Mouse (Mus musculus): ENCODE results near the gene Thnsl2. TPM values are rescaled to one million over a fixed set of nuclear protein-coding genes. Genes with fewer than 3 reads are reported as not detected.

The Thnsl2 gene
- polyA plus RNA-seq, 1 experiment = 9.1 TPM

DNA sequence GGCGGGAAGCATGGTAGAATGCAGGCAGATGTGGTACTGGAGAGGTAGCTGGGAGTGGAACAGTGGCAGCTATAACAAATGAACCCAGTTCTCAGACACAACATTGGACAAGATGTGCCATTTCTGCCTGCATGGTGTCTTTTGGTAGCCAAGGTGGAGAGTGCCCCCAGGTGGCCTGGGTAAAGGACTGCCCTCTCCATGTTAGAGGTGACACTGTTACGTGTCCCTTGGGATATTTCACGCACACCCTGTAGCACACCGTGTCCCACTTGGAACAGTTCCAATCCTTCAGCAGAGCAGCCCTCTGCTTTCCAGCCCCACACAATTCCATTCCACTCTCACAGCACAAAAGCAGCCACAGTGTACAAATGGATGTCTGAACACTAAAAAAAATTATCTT is 18.0 kb upstream of the Thnsl2 start:
- TF ChIP-seq CTCF (IDR thresholded peaks at IDR 0.05; ENCODE audit: insufficient read depth, low read length) (peak; percentile 37; the same call in 1 of the 2 replicates), POLR2A (IDR thresholded peaks at IDR 0.05; ENCODE audit: borderline replicate concordance, extremely low read depth, low read depth, low read length) (no peak)
- WGBS = 49% methylated on average over 4 of the region's 4 CpGs
- Histone ChIP-seq H3K4me3 (replicated peaks; ENCODE audit: extremely low read depth, low read depth, low read length) (no peak overlapping the region), H3K4me1 (ENCODE audit: control insufficient read depth, insufficient read depth, low read length) (no peaks in the 10 kb centered on the region)
- DNase-seq = no peak

GRCm38 (mm10) chr6:71161290-71161689 is 17.1 kb upstream of the Thnsl2 start:
- TF ChIP-seq POLR2A (IDR thresholded peaks at IDR 0.05; ENCODE audit: borderline replicate concordance, extremely low read depth, low read depth, low read length) = no peak
- TF ChIP-seq CTCF (IDR thresholded peaks at IDR 0.05; ENCODE audit: insufficient read depth, low read length) = no peak
- Histone ChIP-seq H3K4me3 (replicated peaks; ENCODE audit: extremely low read depth, low read depth, low read length) (no peak overlapping the region), H3K4me1 (ENCODE audit: control insufficient read depth, insufficient read depth, low read length) (no peaks in the 10 kb centered on the region)
- DNase-seq = no peak
- 64% methylated on average over 7 of the region's 7 CpGs for WGBS

- DNase-seq = no peak
- WGBS = 70% methylated on average over 5 of the region's 5 CpGs
- Histone ChIP-seq H3K4me1 (ENCODE audit: control insufficient read depth, insufficient read depth, low read length) (no peaks in the 10 kb centered on the region), H3K4me3 (replicated peaks; ENCODE audit: extremely low read depth, low read depth, low read length) (no peak overlapping the region)
- 0 out of 2 replicates have a peak, but pooled peaks have one; percentile 16 for TF ChIP-seq CTCF (IDR thresholded peaks at IDR 0.05; ENCODE audit: insufficient read depth, low read length)
- TF ChIP-seq POLR2A (IDR thresholded peaks at IDR 0.05; ENCODE audit: borderline replicate concordance, extremely low read depth, low read depth, low read length) = no peak
Measured at GRCm38 (mm10) chr6:71156674-71157326, 12.6 kb upstream of the Thnsl2 start.

DNA sequence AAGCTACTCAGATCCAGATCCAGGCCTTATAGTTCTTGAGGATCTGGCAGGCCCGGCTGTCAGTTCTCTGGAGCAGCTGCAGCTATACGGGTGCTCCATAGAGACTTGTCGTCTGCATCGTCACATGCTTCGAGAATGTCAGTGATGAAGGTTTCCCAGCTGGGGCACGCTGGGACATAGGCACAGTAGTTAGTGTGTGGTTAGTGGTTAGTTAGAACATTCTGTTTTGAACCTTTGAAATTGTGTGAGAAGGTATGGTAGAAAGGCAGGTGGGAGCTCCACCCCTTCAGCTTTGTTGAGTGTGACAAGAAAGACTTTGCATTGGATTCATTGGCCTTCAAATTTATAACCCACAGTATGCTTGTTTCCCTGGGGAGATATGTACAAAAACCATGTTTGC is 10.6 kb upstream of the Thnsl2 start:
- Histone ChIP-seq H3K4me1 (ENCODE audit: control insufficient read depth, insufficient read depth, low read length) (no peaks in the 10 kb centered on the region), H3K4me3 (replicated peaks; ENCODE audit: extremely low read depth, low read depth, low read length) (no peak overlapping the region)
- no peak for DNase-seq
- 84% methylated on average over 6 of the region's 6 CpGs for WGBS
- TF ChIP-seq CTCF (IDR thresholded peaks at IDR 0.05; ENCODE audit: insufficient read depth, low read length) (no peak), POLR2A (IDR thresholded peaks at IDR 0.05; ENCODE audit: borderline replicate concordance, extremely low read depth, low read depth, low read length) (no peak)

DNA sequence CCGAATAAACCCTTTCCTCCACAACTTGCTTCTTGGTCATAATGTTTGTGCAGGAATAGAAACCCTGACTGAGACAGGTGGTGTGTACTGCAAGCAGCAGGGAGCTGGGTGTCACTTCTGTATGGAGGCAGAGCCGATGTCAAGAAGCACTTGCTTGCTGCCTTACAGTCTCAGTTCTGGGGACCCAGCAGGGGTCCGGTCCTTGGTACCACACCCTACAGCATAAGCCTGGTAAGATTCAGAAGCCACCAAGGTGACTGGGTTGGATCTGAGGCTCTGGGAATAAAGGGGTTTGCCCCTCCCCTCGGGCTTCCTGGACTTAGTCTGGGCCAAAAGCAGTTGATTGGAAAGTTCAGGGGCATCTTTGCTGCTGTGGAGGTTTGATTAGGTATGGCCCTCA is 9.2 kb upstream of the Thnsl2 start:
- Histone ChIP-seq H3K4me1 (ENCODE audit: control insufficient read depth, insufficient read depth, low read length) (no peaks in the 10 kb centered on the region), H3K4me3 (replicated peaks; ENCODE audit: extremely low read depth, low read depth, low read length) (no peak overlapping the region)
- 78% methylated on average over 4 of the region's 4 CpGs for WGBS
- TF ChIP-seq POLR2A (IDR thresholded peaks at IDR 0.05; ENCODE audit: borderline replicate concordance, extremely low read depth, low read depth, low read length) (no peak), CTCF (IDR thresholded peaks at IDR 0.05; ENCODE audit: insufficient read depth, low read length) (no peak)
- DNase-seq = no peak

DNA sequence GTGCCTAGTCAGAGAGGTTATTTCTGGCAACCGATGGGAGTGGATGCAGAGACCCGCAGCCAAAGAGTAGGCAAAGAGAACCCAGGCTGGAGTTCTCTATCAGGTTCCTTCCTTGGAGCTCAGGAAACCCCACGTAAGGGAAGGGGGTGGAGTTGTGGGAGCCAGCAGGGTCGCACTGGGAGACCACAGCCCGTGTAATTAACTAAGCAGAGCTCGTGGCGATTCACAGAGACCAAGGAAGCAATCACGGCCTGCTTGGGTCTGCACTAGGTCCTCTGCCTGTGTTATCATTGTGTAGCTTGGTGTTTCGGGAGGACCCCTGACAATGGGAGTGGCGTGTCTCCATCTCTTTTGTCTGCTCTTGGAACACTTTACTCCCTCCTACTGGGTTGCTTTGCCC is 6.9 kb upstream of the Thnsl2 start:
- no peak overlapping the region for H3K4me3 ChIP-seq (replicated peaks; ENCODE audit: extremely low read depth, low read depth, low read length)
- 62% methylated on average over 10 of the region's 10 CpGs for WGBS
- TF ChIP-seq CTCF (IDR thresholded peaks at IDR 0.05; ENCODE audit: insufficient read depth, low read length) (no peak), POLR2A (IDR thresholded peaks at IDR 0.05; ENCODE audit: borderline replicate concordance, extremely low read depth, low read depth, low read length) (no peak)
- H3K4me1 ChIP-seq (ENCODE audit: control insufficient read depth, insufficient read depth, low read length) = no peaks in the 10 kb centered on the region
- no peak for DNase-seq

DNA sequence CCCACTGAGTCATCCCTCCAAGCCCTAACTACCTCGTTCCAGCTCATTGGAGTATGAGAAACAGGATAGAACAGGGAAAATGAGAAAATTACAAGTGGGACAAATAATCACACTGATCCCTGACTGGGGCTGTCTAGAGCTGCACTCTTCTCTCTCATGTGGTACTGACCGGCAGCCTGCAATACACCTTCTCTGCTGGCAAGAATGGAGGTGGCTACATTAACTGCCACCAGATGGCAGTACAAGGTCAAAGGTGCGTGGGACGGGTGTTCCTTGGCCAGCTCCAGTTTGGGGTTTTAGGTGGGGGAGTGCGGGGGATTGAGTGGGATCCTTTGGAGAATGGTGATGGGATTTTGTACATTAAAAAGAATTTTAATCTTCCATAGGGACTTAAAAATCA is 5.3 kb upstream of the Thnsl2 start:
- Histone ChIP-seq H3K4me1 (ENCODE audit: control insufficient read depth, insufficient read depth, low read length) (no peaks in the 10 kb centered on the region), H3K4me3 (replicated peaks; ENCODE audit: extremely low read depth, low read depth, low read length) (no peak overlapping the region)
- 12% methylated on average over 5 of the region's 5 CpGs for WGBS
- TF ChIP-seq POLR2A (IDR thresholded peaks at IDR 0.05; ENCODE audit: borderline replicate concordance, extremely low read depth, low read depth, low read length) (no peak), CTCF (IDR thresholded peaks at IDR 0.05; ENCODE audit: insufficient read depth, low read length) (peak; percentile 73)
- DNase-seq = peak; percentile 41

DNA sequence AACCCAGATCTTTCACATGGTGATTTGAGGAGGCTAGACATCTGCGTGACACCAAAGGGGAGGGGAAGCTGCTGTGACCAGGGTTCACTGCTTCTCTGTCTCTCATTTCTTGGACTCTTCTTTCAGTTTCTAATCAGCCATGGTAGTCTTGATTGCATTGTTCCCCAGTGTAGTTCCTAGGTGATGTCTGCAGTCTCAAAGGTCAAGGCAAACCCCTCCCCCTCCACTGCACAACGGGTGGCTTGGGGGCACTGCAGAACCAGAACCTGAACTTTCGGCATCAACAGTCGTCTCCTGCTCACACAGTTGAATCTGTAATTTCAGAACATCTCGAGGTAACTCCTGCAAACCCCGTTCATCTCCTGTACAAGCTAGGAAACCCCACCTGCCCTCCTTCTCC is 4.1 kb upstream of the Thnsl2 start:
- TF ChIP-seq POLR2A (IDR thresholded peaks at IDR 0.05; ENCODE audit: borderline replicate concordance, extremely low read depth, low read depth, low read length) = no peak
- no peak for TF ChIP-seq CTCF (IDR thresholded peaks at IDR 0.05; ENCODE audit: insufficient read depth, low read length)
- Histone ChIP-seq H3K4me3 (replicated peaks; ENCODE audit: extremely low read depth, low read depth, low read length) (no peak overlapping the region), H3K4me1 (ENCODE audit: control insufficient read depth, insufficient read depth, low read length) (0 out of 2 replicates have a peak, but pooled peaks cover under 1% of the 10 kb centered on the region)
- no peak for DNase-seq
- 73% methylated on average over 6 of the region's 6 CpGs for WGBS

DNA sequence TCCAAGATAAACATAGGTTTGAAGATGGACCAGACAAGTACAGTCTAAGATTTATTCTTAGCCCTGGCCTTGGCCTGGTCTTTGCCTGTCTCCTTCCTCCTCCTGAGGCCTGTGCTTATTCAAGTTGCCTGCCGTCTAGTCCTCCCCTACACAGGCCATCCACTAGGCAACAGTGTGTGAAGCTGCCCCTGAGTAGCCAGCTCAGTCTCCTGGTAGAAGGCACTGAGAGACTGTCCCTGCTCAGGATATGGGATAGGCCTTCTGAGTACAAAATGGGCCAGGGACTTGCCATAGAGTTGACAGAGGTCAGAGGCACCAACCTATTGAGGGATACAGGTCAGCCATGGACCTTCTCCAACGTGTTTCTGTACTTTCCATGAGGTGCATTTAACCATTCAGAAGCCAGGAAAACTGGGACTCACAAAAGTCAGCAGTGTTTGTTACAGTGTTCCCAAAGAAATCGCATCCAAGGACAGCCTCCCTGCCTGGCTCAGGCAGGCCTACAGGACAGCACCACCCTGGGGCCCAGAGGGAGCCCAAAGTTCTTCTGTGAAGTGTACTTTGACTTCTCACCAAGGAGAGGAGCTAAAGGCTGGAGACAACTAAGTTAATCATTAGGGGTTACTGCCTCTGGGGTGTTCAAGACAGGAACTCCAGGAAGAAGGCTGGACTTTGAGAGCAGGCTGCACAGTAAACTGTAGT is 1.2 kb upstream of the Thnsl2 start:
- WGBS = 70% methylated on average over 3 of the region's 3 CpGs
- no peak for DNase-seq
- no peak for TF ChIP-seq CTCF (IDR thresholded peaks at IDR 0.05; ENCODE audit: insufficient read depth, low read length)
- TF ChIP-seq POLR2A (IDR thresholded peaks at IDR 0.05; ENCODE audit: borderline replicate concordance, extremely low read depth, low read depth, low read length) = no peak
- H3K4me3 ChIP-seq (replicated peaks; ENCODE audit: extremely low read depth, low read depth, low read length) = no peak overlapping the region
- H3K4me1 ChIP-seq (ENCODE audit: control insufficient read depth, insufficient read depth, low read length) = peaks cover 4% of the 10 kb centered on the region

Measured in lung, adult 2 months (tissue).